Mouse (Mus musculus): ENCODE measurements around the gene Cldn9.

Gene Cldn9

DNA sequence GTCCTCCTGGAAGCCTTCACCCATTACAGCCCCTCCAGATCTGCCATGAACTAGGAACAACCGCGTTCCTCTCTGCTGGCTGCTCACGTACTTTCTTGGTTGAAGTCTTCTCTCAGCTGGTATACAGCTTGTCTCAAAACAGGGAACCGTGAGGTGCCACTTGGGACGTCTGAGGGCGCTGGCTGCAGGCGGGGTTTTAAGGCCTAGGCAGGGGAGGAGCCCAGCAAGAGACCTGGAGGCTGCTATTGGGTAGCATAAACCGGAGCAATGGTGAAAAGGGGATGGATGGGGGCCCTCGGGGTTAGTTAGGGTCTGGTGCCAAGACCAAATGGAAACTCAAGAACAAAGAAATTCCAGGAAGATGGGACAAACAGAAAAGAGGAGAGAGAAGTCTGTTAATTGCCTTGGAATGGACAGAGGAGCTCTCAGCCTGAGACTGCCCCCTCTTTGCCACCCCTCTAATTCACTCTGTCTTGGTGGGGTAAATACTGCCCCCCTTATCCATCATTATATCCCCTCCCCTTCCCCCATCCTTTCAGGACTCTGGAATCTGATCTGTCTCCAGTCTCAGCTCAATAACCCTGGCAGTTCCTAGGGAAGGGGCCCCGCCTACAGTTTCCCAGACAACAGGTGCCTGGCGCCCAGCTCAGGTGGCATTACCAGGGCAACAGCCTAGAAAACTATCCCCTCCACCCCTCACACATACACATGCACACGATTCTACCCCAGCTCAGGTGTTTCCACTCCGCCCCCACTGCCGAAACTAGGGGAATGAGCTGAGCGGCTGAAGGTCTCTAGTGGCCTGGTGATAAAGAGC lies at the start of gene Cldn9:
Gene Cldn9 (minus strand): TSS at position 171 of the 817 bp plus-strand sequence.
- no peak for DNase-seq (ENCODE audit: low read depth in 2 of 2, low spot score in 2 of 2)

DNA sequence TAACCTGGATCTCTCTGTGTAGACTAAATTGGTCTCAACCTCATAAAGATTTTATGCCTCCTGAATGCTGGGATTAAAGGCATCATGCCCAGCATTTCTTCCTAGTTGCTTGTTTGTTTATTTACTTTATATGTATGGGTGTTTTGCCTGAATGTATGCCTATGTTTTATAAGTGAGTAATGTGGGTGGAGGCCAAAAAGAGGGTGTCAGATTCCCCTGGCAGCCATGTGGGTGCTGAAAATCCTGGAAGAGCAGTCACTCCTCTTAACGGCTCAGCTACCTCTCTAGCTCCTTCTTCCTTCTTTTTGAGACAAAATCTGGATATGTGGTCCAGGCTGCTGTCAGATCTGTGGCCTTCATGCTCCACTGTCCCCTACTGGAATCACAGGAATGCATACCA lies 46.6 kb upstream of the Cldn9 start:
- DNase-seq (ENCODE audit: low read depth in 2 of 2, low spot score in 2 of 2): no peak

DNA sequence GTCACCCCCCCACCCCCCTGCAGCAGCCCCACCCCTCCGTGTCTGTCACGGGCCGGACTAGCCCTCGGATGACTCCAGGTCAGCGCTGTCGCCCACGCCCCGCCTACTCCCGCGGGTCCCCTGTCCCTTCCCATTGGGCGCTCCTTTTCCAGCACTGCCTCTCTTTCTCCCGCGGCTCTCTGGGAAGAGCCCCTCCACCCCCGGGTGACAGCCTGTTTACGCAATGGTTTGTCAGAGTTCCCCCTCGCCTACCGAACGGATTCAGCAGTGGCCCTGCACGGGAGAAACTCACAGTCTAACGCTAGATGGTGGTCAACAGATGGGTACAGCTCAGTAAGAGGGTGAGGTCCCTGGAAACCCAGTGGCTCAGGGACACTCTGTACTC lies 42.9 kb upstream of the Cldn9 start:
- DNase-seq (ENCODE audit: low read depth in 2 of 2, low spot score in 2 of 2): no peak

DNA sequence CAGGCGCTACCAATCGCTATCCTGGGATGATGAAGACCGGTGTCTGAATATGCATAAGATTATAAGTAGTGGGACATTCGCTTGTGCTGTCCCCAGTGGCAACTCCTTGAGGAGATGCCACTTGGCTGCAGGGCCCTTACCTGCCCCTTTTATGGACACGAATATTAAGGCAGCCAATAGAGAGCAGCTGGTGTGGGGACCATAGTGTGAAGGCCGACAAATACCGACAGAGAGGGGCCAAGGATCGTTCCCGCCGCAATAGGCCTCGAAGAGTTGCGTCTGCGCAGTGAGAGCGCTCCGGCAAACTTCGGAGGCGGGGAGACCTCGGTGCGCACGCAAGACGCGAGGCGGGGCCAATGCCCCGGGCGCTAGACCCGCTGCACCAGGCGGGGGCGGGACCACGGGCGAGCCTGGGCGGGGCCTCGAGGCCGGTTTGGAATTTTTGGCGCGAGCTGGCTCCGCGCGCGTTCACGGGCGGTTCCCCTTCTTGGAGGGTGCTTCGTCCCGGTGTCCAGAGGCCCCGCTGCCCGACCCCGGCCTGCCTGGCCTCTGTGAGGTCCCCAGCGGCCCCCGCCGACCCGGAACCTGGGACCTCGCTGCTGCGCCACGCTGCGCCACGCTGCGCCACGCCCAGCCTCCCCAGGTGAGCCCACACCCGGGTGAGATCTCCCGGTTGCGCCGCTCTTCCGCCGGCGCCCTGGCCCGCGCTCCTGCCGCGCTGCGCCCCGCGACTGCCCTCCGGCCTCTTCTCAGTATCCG lies 42.4 kb upstream of the Cldn9 start, which contains the start of gene Pkmyt1:
Gene Pkmyt1 (plus strand): TSS at position 338 of the 759 bp plus-strand sequence.
- peak; percentile 89 to 95 for DNase-seq (ENCODE audit: low read depth in 2 of 2, low spot score in 2 of 2)

DNA sequence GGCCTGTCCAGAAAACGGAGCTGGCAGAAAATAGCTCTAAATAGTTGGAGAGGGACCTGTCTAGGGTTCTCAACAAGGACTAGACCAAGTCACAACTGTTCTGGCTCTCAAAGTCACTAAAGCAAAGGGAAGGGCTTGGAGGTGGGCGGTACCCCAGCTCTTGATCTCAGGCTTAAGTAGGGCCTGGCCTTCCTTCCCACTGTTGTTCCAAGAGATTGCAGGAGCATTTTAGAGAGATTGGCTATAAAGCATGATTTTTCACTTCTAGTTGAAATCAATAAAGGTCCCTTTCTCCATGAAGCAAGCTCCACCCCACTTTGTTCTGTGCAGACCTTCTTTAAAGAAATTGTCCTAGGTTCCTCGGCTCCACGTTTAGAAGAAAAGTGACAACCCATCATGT lies 41.7 kb upstream of the Cldn9 start:
- no peak for DNase-seq (ENCODE audit: low read depth in 2 of 2, low spot score in 2 of 2)

DNA sequence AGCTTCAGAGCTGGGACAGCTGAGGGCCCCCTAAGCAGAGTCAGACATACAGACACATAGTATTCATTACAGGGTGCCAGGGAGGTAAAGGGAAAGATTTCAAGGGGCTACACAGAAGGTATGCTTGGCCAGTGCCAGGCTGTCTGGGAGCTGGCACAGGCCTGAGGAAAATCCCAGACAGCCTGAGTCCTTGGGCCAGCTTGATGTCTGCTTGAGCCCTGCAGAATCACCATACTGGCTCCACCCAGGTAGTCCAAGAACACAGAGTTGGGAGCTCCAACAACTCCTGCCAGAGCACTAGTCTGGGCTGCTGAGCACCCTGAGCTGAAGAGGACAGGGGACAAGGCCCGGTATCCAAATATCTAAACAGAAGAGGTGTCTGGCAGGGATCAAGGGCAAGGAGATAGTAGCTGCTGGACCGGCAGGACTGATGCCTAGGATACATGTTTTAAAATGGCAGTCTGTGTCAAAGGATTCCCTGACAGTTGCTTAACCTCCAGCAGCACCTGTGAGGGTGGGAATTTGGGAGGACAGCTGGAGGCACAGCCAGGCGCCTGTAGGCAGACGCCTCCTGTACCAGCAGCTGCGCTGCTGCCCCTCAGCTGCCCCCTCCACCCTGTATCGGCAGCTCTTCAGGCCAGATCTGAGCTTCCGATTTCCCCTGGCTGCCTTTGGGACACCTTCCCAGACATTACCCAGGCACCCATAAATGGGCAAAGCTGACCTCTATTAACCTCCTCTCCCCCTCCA lies 38.7 kb upstream of the Cldn9 start, which contains the start of gene 1520401A03Rik:
Gene 1520401A03Rik (minus strand): TSS at position 408 of the 750 bp plus-strand sequence.
- no peak for DNase-seq (ENCODE audit: low read depth in 2 of 2, low spot score in 2 of 2)

DNA sequence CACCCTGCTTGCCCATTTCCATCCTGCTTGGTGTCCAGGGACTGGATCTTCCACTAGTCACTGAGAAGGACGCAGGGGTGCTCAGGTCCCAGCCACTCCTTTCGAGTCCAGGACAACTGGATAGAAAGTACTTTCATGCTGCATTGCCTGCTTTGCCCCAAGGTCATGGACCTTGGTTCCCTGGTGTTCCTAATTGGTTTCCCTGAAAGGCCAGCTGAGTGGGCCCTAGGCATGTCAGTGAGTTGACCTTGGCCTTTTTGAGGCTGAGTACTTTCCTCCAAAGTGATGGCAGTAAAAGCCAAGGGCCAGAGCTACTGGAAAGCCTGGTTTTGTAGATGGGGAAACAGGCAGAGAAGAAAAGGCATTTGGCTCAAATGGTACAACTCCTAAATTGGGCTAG lies 38.1 kb upstream of the Cldn9 start:
- no peak for DNase-seq (ENCODE audit: low read depth in 2 of 2, low spot score in 2 of 2)

DNA sequence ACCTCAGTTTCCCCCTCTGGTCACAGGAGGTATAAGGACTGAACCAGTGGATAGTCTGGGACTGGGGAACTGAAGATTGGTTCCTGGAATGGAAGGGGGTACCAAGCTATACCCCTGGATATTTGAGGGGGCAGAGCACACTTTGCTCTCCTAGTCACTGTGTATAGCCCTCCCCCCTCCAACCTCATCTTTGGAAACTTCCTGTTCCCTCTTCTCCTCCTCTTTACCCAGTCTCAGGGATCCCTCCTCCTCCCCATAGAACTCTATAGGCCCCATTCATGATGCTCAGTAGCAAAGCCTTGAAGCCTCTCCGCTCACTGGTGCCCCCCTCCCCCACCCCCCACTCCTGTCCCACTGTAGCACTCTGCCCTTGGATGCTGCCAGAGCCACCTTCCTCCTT lies 35.6 kb upstream of the Cldn9 start:
- DNase-seq (ENCODE audit: low read depth in 2 of 2, low spot score in 2 of 2): no peak

DNA sequence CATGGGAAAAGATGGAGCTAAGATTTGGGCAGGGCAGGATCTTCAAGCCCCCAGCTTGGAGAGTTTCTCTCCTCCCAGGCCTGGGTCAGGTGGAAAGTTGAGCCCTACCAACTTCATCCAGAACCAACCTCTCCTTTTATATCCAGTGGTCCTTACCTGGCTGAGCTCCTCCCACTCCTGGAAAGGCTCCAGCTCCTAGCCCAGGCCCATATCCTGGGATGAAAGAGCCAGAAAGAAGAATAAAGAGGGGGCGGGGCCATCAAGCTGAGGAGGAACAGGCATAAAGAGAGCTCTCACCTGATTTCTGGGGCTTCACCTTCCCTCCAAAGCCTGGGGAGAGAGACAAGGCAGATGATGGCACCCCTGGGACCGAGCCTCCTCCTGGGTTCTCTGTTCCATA lies 33.2 kb upstream of the Cldn9 start:
- no peak for DNase-seq (ENCODE audit: low read depth in 2 of 2, low spot score in 2 of 2)

DNA sequence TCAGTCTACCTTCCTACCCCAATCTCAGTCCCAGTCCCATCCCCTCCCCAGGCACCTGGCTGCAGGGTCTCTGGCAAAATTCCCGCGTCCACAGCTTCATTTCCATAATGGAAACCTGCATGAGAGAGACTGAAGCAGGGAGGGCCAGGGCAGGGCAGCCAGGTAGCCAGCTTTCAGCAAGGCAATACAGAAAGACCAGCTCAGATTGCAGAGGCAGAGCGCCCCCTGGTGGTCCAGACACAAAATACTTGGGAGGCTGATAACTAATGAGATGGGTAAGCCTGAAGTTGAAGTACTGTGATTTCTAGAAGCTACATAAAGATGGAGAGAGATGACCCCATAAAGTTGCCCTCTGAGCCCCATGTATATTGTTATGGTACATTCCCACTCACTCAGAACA lies 22.4 kb upstream of the Cldn9 start:
- peak; percentile 67 to 71 for DNase-seq (ENCODE audit: low read depth in 2 of 2, low spot score in 2 of 2)

DNA sequence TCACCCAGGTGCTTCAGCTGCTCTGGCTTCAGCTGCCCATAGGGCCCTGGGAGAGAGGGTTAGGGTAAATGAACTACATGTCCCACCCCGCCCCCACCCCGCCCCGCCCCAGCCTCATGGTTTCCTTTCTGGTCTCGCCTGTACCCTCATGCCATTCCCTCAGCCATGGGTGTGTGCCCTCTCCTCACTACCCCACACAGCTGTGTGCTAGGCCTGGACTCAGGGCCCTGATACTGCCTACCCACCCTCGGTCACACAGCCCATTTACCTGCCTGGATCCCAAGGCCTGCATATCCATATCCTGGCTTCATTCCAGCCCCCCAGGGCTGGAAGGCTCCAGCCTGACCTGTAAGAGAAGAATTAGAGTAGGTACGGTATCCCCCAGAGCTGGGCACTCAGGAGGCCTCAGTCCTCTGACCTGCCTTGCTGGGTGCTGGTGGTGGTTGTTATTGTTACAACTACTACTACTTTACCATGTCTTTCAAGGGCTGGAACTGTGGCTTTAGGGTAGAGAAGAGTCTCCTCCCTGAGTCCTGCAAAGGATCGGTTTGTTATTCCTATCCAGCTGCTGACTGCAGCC lies 21.8 kb upstream of the Cldn9 start:
- DNase-seq (ENCODE audit: low read depth in 2 of 2, low spot score in 2 of 2): no peak

DNA sequence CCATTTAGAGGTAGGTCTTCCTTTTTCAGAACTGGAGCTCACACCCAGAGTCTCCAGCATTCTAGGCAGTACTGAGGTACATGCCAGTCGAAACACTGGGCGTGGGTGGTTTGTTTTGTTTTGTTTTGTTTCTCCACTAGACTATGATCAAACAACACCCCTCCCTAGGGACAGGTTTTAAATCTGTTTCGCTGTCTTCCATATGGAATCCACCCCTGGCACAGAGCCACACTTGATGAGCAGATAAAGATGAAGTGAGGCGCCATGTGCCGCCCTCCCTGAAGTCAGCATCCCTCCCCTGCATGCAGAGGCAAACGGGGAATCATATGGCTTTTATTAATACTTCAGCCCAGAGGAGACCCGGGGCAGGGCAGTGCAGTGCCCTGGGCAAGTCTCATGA lies 20.9 kb upstream of the Cldn9 start:
- no peak for DNase-seq (ENCODE audit: low read depth in 2 of 2, low spot score in 2 of 2)

DNA sequence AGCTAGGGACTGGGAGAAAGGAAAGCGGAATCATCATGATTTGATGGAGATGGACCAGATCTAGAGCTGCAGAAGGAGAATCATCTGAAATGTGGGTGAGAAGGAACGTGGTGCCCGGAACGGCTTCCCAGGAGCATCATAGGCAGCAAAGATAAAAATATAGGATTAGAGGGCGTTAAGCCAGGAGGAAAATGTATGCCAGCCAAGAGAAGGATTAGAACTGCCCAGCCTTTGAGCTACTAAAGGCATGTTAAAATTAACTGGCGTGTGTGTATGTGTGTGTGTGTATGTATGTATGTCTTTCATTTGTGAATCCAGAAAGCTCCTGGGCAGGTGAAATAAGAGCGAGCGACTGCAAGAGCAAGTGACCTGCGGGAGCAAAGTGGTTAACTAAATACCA lies 19.5 kb upstream of the Cldn9 start:
- DNase-seq (ENCODE audit: low read depth in 2 of 2, low spot score in 2 of 2): no peak

DNA sequence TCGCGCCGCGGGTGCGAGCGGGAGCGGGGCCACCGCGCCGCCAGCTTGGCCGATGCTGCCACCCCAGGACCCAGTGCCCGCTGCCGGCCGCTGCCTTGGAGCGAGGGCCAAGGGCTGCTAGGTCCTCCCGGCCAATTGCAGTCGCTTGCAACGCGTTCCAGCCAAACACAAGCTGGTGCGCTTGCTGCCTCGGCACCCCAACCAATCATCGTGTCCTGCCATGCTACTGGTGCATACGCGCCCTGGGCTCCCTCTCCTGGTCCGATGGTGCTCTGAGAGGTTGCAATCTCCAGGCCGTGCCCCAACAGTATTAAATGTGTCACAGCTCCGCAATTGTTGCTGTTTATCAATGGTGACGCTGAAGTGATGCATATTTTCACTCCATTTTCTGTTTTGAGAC lies 16.3 kb upstream of the Cldn9 start:
- peak; percentile 71 to 80 for DNase-seq (ENCODE audit: low read depth in 2 of 2, low spot score in 2 of 2)

DNA sequence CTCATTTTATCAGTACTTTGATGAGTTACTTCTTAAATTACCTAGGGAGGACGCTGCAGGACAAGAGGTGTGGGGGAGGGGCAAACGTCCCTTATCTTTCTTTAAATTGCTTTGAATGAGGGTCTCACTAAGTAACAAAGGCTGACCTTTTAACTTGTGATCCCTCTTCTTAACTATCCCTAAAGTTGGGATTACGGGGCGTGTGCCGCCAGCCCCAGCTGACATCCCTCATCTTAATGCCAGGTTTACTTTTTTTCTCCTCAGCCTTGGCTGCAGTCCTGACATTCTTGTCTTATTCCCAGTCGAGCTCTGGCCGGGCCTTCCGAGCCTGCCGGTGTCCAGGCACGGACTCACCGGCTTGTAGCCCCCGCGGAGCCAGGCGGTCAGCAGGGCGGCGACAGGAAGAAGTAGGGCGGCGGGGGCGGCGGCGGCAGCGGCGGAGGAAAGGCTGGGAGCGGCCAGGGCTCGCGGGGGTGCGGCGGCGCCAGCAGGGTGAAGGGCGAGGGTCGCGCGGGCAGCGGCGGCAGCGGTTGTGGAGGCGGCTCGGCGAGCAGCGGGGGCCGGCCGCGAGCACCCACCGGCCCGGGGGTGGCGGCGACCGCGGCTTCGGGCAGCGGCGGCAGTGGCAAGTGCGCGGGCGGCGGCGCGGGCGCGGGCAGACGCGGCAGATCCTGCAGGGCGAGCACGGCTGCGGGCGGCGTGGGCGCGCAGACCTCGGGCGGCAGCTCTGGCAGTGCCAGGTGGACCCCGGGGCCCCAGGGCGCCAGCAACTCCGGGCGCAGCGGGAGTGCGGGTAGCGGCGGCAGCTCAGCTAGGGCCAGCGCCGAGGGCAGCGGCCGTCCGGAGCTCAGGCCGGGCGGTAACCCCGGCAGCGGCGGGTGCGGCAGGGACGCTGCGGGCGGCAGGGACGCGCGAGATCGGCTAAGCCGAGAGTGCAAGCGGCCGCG lies 15.6 kb upstream of the Cldn9 start:
- DNase-seq (ENCODE audit: low read depth in 2 of 2, low spot score in 2 of 2): no peak

DNA sequence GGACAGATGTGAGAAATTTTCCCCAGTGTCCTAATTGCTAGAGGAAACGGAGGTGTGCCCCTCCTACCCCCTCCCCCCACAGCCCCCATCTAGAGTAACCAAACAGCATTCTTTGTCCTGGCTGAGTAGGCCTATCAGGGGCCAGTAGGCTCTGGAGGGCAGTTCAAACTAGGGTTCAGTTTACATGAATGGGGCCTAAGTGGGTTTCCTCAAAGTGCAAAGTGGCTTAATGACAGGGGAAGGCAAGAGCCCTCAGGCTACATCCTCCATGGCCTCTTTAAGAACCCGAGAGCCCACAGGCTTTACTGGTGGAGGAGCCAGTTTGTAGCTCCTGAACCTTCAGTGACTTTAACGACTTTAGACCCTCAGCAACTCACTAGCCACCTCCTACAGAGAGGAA lies 12.0 kb upstream of the Cldn9 start:
- no peak for DNase-seq (ENCODE audit: low read depth in 2 of 2, low spot score in 2 of 2)

DNA sequence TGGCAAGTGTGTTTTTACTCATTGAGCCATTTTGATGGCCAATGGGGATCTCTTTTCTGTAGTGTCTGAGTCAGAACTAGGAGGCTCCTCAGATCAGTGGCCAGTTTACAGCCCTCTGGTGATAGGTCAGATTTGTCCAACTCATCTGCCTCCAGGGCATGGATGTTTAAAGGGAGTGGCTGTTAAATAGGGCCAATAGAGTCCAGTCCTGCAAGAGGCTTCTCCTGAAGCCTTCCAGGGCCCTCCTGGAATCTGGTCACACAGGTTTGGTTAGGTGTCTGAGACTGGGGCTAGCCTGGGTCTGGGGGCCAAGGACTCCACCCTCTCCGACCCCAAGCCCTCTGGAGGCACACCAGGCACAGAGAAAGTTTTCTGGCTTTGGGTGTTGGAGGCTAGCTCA lies 10.7 kb upstream of the Cldn9 start:
- DNase-seq (ENCODE audit: low read depth in 2 of 2, low spot score in 2 of 2): no peak

DNA sequence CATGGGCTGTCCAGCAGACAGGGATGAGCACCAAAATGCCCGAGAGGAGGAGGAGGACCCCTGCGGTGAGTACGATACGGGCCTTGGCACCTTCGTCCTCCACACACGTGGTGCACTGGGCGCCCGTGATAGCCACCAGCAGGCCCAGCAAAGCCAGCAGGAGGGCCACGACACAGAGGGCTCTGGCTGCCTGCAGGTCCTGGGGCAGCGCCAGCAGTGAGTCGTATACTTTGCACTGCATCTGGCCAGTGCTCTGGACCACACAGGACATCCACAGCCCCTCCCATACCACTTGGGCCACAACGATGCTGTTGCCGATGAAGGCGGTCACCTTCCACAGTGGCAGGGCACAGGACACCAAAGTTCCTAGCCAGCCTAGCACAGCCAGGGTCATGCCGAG lies 600 bp downstream of the Cldn9 start:
- DNase-seq (ENCODE audit: low read depth in 2 of 2, low spot score in 2 of 2): no peak

DNA sequence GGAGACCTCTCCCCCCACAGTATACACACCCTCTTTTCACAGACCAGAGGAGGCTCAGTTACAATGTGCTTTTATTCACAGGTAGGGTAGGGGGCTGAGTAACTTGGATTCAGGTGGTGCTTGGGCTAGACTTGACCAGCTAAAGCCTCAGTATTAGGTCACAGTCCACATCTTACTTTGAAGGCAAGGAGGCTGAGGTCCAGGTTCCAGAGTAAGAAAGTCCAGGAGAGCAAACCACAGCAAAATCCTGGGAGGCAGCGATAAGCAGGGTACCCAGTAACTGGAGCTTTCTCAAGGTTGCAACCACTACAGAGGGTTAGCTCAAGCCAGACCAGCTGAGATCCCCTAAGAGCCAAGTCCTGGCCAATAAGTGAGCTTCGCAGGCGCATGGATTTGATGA lies 1.3 kb downstream of the Cldn9 start:
- no peak for DNase-seq (ENCODE audit: low read depth in 2 of 2, low spot score in 2 of 2)

DNA sequence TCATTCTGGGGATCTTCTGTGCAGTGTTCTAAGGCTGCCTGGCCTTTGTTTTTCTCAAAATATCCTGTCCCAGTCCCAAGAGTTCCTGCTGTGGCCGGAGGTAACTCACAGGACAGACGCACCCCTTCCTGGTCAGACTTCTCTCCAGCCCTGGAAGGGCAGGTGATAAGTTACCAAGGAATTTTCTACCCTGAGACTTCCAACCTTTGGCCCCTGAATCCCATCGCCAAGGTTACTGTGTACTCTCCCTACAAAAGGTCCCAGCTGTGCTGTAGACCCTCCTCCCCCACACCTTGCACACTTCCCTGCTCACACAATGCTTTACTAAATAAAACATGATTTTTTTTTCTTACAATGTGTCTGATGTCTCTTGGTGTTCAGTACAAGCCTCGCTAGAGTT lies 1.7 kb downstream of the Cldn9 start:
- no peak for DNase-seq (ENCODE audit: low read depth in 2 of 2, low spot score in 2 of 2)
